Mouse (Mus musculus) forebrain, postnatal 0 days (tissue): ENCODE measurements around the gene 4930564D02Rik. TPM values are rescaled to one million over a fixed set of nuclear protein-coding genes. Genes with fewer than 3 reads are reported as not detected.

Experiments used
- ATAC-seq: fragments of 200-750 bp; cut with Nextera tagmentation; 2 replicates; pipeline ENCODE4 v1.8.0; 2017; ENCODE audit warnings: mild to moderate bottlenecking, moderate library complexity
- DNase-seq: peaks from one replicate; pipeline ENCODE4 v3.0.0-alpha.2; 2015
- H3K27ac ChIP-seq: fragments of 300-500 bp; sonication (generic); 2 replicates; pipeline ENCODE4 v1.5.1; 2014; ENCODE audit warnings: low read depth, mild to moderate bottlenecking, antibody characterized with exemption, low read length, moderate library complexity, mixed read lengths
- H3K27me3 ChIP-seq: fragments of 300-500 bp; sonication (generic); 2 replicates; pipeline ENCODE4 v1.6.1; 2014; ENCODE audit warnings: mild to moderate bottlenecking, low read length, mixed read lengths; ENCODE audit not compliant: insufficient read depth
- H3K36me3 ChIP-seq: fragments of 300-500 bp; sonication (generic); 2 replicates; pipeline ENCODE4 v1.6.1; 2014; ENCODE audit warnings: mild to moderate bottlenecking, moderate library complexity; ENCODE audit not compliant: insufficient read depth
- H3K4me1 ChIP-seq: fragments of 300-500 bp; sonication (generic); 2 replicates; pipeline ENCODE4 v1.6.1; 2014; ENCODE audit warnings: antibody characterized with exemption; ENCODE audit not compliant: insufficient read depth
- H3K4me2 ChIP-seq: fragments of 300-500 bp; sonication (generic); 2 replicates; pipeline ENCODE4 v1.6.1; 2014; ENCODE audit warnings: low read depth, mild to moderate bottlenecking, moderate library complexity
- H3K4me3 ChIP-seq: fragments of 300-500 bp; sonication (generic); 2 replicates; pipeline ENCODE4 v1.5.1; 2014; ENCODE audit warnings: low read depth, low read length, mixed read lengths
- H3K9ac ChIP-seq: fragments of 300-500 bp; sonication (generic); 2 replicates; pipeline ENCODE4 v1.6.1; 2014; ENCODE audit warnings: mild to moderate bottlenecking
- H3K9me3 ChIP-seq: fragments of 300-500 bp; sonication (generic); 2 replicates; pipeline ENCODE4 v1.6.1; 2016; ENCODE audit warnings: low read length
- CTCF ChIP-seq: sonication (generic); IDR thresholded peaks from 2 replicates; pipeline ENCODE4 v1.5.1; 2016; ENCODE audit warnings: antibody characterized with exemption, control low read depth, low read depth
- WGBS: fragments of 180-500 bp; shearing (Covaris S2); extraction: QIAGEN DNeasy Blood & Tissue Kit; methylation state at CpG from one replicate; pipeline ENCODE4 v1.1.7; 2014; 5-methylcytosine and 5-hydroxymethylcytosine counted together
- polyA plus RNA-seq: library from polyadenylated mRNA; unstranded; fragments of >200 nt; fragmentation: Nextera tagmentation; extraction: Ambion mirVana; gene quantifications from 2 replicates; pipeline ENCODE4 v1.2.1, GENCODE M21; 2015
- total RNA-seq: library from RNA; depleted of rRNA; stranded (reverse); fragments of >200 nt; gene quantifications from 2 replicates; pipeline ENCODE4 v1.2.3, GENCODE M21; 2014

4930564D02Rik gene
- total and polyA plus RNA-seq, 2 experiments from 2014 or later = not detected

- no peak overlapping the region for H3K27ac ChIP-seq
- WGBS = 88% methylated on average over 6 of the region's 6 CpGs
- H3K4me3 ChIP-seq = no peak overlapping the region
- H3K36me3 ChIP-seq = no peaks in the 10 kb centered on the region
- peaks cover 20% of the 10 kb centered on the region for H3K4me1 ChIP-seq
- DNase-seq (no peak), ATAC-seq (no peak)
- no peak overlapping the region for H3K9ac ChIP-seq
- no peaks in the 10 kb centered on the region for H3K9me3 ChIP-seq
- TF ChIP-seq CTCF = no peak
- H3K4me2 ChIP-seq = 0 out of 2 replicates have a peak overlapping the region, but pooled peaks have one; percentile 8
- H3K27me3 ChIP-seq = no peaks in the 10 kb centered on the region
Observed at GRCm38 (mm10) chr3:105049848-105050247, 16.8 kb upstream of the 4930564D02Rik start.

- Histone ChIP-seq H3K9ac (peak overlapping the region; percentile 80), H3K4me2 (peak overlapping the region; percentile 59), H3K9me3 (no peaks in the 10 kb centered on the region), H3K27me3 (no peaks in the 10 kb centered on the region), H3K36me3 (no peaks in the 10 kb centered on the region), H3K4me3 (peak overlapping the region; percentile 67), H3K4me1 (peaks cover 20% of the 10 kb centered on the region), H3K27ac (0 out of 2 replicates have a peak overlapping the region, but pooled peaks have one; percentile 88)
- no peak for DNase-seq
- ATAC-seq = no peak
- WGBS = 51% methylated on average over 2 of the region's 2 CpGs
- no peak for TF ChIP-seq CTCF
Observed at GRCm38 (mm10) chr3:105051103-105051502, 15.5 kb upstream of the 4930564D02Rik start.

DNA sequence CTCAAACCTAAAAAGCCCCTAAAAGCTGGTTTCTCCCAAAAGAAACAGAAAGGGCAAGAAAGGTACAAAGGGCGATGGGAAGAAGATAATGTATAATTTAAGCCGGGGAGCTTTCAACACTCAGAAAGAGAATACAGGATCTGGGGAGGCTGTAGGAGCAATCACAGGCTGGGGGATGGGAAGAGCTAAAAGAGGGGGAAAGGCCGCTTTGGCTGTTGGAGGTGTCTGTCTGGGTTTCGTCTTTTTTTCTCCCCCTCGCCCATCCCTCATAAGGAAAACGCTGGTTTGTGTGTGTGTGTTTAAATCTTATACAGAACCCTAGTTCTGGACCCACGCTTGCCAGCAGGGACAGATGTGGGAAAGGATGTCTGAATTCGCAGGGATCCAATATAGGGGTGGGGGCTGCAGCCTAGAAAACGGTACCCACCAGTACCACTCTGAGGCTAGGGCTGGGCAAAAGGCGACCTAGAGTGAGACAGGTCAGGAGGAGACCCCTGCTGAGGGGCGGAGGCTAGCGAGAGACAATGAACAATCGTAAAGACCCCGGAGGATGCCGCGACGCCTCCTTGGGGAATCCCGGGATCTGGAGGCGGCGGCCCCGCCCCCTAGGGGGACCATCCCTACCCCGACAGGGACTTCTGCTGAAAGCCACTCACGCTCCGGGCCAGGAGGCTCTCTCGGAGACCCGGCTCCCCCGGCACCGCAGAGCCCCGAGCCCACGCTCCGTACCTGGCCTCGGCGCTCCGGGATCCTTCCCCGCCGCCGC lies 14.3 kb upstream of the 4930564D02Rik start:
- Histone ChIP-seq H3K36me3 (no peaks in the 10 kb centered on the region), H3K27me3 (no peaks in the 10 kb centered on the region), H3K9ac (peak overlapping the region; percentile 80), H3K27ac (peak overlapping the region; percentile 88), H3K4me2 (peak overlapping the region; percentile 59), H3K9me3 (no peaks in the 10 kb centered on the region), H3K4me3 (peak overlapping the region; percentile 67), H3K4me1 (peaks cover 20% of the 10 kb centered on the region)
- DNase-seq = no peak
- 0 out of 2 replicates have a peak, but pooled peaks have one; percentile 1 for TF ChIP-seq CTCF
- ATAC-seq = peak; percentile 66
- under 1% methylated on average over 28 of the region's 37 CpGs for WGBS

DNA sequence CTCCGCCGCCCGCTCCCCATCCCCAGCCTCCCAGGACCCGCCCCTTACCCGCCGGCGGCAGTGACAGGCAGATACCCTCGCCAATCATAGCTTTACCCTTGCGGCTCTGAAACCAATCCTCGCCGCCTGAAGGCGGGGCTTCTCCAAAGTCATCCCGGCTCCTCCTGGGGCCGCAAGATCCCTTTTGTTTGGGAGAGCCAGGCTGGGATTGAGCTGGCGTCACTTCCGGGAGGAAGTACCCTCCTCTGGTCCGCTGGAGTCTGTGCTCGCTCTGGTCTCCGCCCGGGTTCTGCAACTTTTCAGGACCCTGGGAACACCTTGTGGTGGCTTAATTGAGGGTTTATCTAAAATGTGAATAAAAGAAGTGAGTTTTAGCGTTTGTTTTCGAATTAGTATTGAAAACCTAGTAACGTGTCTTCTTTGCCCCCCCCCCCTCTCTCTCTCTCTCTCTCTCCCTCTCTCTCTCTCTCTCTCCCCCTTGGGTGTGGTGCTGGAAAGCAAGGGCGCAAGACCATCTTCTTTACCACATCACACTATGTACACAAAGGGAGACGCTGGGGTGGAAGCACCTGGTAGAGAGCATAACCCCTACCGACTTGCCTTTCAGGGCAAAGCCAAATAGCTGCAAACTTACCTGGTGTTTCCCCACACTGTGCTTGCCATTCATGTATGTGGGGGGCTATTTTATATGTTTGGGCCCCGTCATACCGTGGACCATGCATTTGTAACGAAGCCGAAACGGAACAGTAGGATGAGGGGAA lies 13.5 kb upstream of the 4930564D02Rik start, which contains the start of gene Cttnbp2nl:
Gene Cttnbp2nl, minus strand, starts transcription at position 210 of the 761 bp plus-strand sequence.
- 3% methylated on average over 28 of the region's 31 CpGs for WGBS
- DNase-seq (peak; percentile 99), ATAC-seq (peak; percentile 99)
- Histone ChIP-seq H3K4me3 (peak within 1 kb of the TSS; percentile 67), H3K4me2 (peak within 1 kb of the TSS; percentile 87), H3K4me1 (peaks cover 20% of the 10 kb centered on the region), H3K27ac (peak within 1 kb of the TSS; percentile 88), H3K27me3 (no peaks in the 10 kb centered on the region), H3K9ac (peak within 1 kb of the TSS; percentile 80), H3K9me3 (no peaks in the 10 kb centered on the region), H3K36me3 (no peaks in the 10 kb centered on the region)
- peak; percentile 9; the same call in 1 of the 2 replicates for TF ChIP-seq CTCF

GRCm38 (mm10) chr3:105053698-105054001 lies 13.0 kb upstream of the 4930564D02Rik start:
- peak overlapping the region; percentile 67 for H3K4me3 ChIP-seq
- DNase-seq = no peak
- peak overlapping the region; percentile 71 for H3K27ac ChIP-seq
- peak overlapping the region; percentile 80 for H3K9ac ChIP-seq
- peak overlapping the region; percentile 87 for H3K4me2 ChIP-seq
- ATAC-seq = no peak
- peaks cover 21% of the 10 kb centered on the region for H3K4me1 ChIP-seq
- no peaks in the 10 kb centered on the region for H3K36me3 ChIP-seq
- WGBS = 75% methylated on average over 4 of the region's 4 CpGs
- TF ChIP-seq CTCF = no peak
- no peaks in the 10 kb centered on the region for H3K27me3 ChIP-seq
- no peaks in the 10 kb centered on the region for H3K9me3 ChIP-seq

DNA sequence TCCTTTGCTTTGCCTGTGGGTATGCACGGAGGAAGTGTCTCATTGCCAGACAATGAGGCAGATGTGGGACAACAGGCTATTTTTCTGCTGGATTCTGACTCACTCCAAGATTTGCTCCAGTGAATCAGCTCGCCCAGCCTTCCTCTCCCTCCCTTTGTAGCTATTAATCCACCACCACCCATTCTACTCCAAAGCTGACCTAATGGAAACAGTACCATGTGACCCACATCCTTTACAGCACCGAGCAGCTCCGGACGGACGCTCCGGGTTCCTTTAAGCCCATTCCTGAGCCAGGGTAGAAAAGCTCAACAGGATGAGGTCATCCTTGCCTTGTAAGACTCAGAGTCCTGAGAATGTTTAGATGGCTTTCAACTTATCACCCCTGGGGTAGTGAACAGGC lies 11.7 kb upstream of the 4930564D02Rik start:
- Histone ChIP-seq H3K4me2 (no peak overlapping the region), H3K4me1 (peaks cover 18% of the 10 kb centered on the region), H3K27ac (no peak overlapping the region), H3K27me3 (0 out of 2 replicates have a peak, but pooled peaks cover 1% of the 10 kb centered on the region), H3K4me3 (no peak overlapping the region), H3K9ac (no peak overlapping the region), H3K36me3 (no peaks in the 10 kb centered on the region), H3K9me3 (no peaks in the 10 kb centered on the region)
- DNase-seq (no peak), ATAC-seq (no peak)
- 38% methylated on average over 7 of the region's 7 CpGs for WGBS
- no peak for TF ChIP-seq CTCF

- ATAC-seq (no peak), DNase-seq (no peak)
- TF ChIP-seq CTCF = no peak
- 82% methylated on average over 4 of the region's 4 CpGs for WGBS
- no peak overlapping the region for H3K4me2 ChIP-seq
- H3K27ac ChIP-seq = no peak overlapping the region
- peaks cover 17% of the 10 kb centered on the region for H3K4me1 ChIP-seq
- peaks cover 7% of the 10 kb centered on the region; the same call in 1 of the 2 replicates for H3K27me3 ChIP-seq
- H3K9ac ChIP-seq = no peak overlapping the region
- no peaks in the 10 kb centered on the region for H3K9me3 ChIP-seq
- H3K36me3 ChIP-seq = no peaks in the 10 kb centered on the region
- H3K4me3 ChIP-seq = no peak overlapping the region
Observed at GRCm38 (mm10) chr3:105055666-105056065, 11.0 kb upstream of the 4930564D02Rik start.
